Mouse (Mus musculus) kidney, embryonic 16.5 days (tissue): Measurements from ENCODE around the gene Gm44805. TPM values are rescaled to one million over a fixed set of nuclear protein-coding genes. Genes with fewer than 3 reads are reported as not detected.

ENCODE experiments used
- ATAC-seq: fragments of 200-750 bp; cut with Nextera tagmentation; 2 replicates; pipeline ENCODE4 v1.8.0; 2017; ENCODE audit warnings: moderate TSS enrichment; ENCODE audit not compliant: low FRiP score, low TSS enrichment
- H3K27ac ChIP-seq: fragments of 300-500 bp; sonication (generic); 2 replicates; pipeline ENCODE4 v1.5.1; 2014; ENCODE audit warnings: low read length
- H3K27me3 ChIP-seq: fragments of 300-500 bp; sonication (generic); 2 replicates; pipeline ENCODE4 v1.6.1; 2014; ENCODE audit warnings: low read length, control low read depth, mixed read lengths; ENCODE audit not compliant: insufficient read depth
- H3K36me3 ChIP-seq: fragments of 300-500 bp; sonication (generic); 2 replicates; pipeline ENCODE4 v1.6.1; 2014; ENCODE audit warnings: low read length, control low read depth, mixed read lengths; ENCODE audit not compliant: insufficient read depth
- H3K4me1 ChIP-seq: fragments of 300-500 bp; sonication (generic); 2 replicates; pipeline ENCODE4 v1.6.1; 2014; ENCODE audit warnings: low read length, control low read depth, mixed read lengths; ENCODE audit not compliant: insufficient read depth
- H3K4me2 ChIP-seq: fragments of 300-500 bp; sonication (generic); replicated peaks from 2 replicates; pipeline ENCODE4 v1.6.1; 2014; ENCODE audit warnings: low read depth, low read length
- H3K4me3 ChIP-seq: fragments of 300-500 bp; sonication (generic); 2 replicates; pipeline ENCODE4 v1.5.1; 2014; ENCODE audit warnings: mild to moderate bottlenecking, low read length
- H3K9ac ChIP-seq: fragments of 300-500 bp; sonication (generic); replicated peaks from 2 replicates; pipeline ENCODE4 v1.6.1; 2014; ENCODE audit warnings: low read length
- H3K9me3 ChIP-seq: fragments of 300-500 bp; sonication (generic); 2 replicates; pipeline ENCODE4 v1.6.1; 2016; ENCODE audit warnings: low read length, control low read depth
- WGBS: fragments of 180-500 bp; shearing (Covaris S2); extraction: QIAGEN DNeasy Blood & Tissue Kit; methylation state at CpG from one replicate; pipeline ENCODE4 v1.1.7; 2014; 5-methylcytosine and 5-hydroxymethylcytosine counted together
- polyA plus RNA-seq: library from polyadenylated mRNA; unstranded; fragments of >200 nt; fragmentation: Nextera tagmentation; extraction: Ambion mirVana; gene quantifications from 2 replicates; pipeline ENCODE4 v1.2.1, GENCODE M21; 2015

Gm44805 gene
- polyA plus RNA-seq, 1 experiment from 2014 or later, result not detected

DNA sequence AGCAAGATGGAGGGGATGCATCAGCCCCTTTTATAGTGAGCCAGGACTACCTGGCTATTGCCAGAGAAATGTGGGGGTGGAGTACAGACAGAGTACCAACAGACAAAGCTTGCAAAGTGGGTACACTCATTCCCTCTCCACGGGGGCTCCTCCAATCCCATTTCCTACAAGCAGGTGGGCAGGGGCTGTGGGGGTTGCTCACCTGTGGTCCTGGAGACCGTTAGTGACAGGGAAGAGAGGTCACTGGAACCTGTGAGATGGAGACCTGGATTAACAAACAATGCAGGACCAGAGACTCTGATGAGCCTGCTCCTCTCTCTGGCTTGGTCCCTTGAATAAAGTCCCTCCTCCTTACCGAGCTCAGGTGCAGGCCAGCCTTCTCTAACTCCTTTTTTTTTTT, 53.5 kb downstream of the Gm44805 start:
- no peaks in the 10 kb centered on the region for H3K27me3 ChIP-seq
- peaks cover 5% of the 10 kb centered on the region; the same call in 1 of the 2 replicates for H3K4me1 ChIP-seq
- H3K36me3 ChIP-seq, result peaks cover 11% of the 10 kb centered on the region
- WGBS, result 63% methylated on average over 3 of the region's 3 CpGs
- H3K9me3 ChIP-seq, result no peaks in the 10 kb centered on the region
- peak overlapping the region; percentile 60; the same call in 1 of the 2 replicates for H3K9ac ChIP-seq
- H3K27ac ChIP-seq, result peak overlapping the region; percentile 75
- H3K4me3 ChIP-seq, result peak overlapping the region; percentile 67
- ATAC-seq, result no peak
- H3K4me2 ChIP-seq, result peak overlapping the region; percentile 88

DNA sequence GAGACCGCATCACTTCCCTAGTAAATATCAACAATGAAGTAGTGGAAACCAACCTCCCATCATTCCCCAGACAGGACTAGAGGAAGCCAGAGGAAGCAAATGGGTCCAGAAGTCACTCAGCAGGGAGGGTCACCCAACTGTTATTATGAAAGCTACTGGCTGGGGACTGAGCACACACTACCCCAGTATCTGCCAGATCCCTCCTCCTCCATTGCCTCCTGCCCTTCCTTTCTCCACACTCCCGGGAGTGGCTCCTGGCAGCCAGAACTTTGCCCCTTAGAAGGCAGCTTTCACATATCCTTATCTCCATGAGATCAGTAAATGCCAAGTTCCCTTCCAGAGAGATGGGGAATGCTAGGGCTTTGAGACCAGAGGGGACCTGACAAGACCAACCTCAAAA, 57.8 kb downstream of the Gm44805 start:
- Histone ChIP-seq H3K36me3 (no peaks in the 10 kb centered on the region), H3K9me3 (no peaks in the 10 kb centered on the region), H3K27ac (no peak overlapping the region), H3K4me3 (no peak overlapping the region), H3K4me1 (peaks cover 7% of the 10 kb centered on the region), H3K9ac (no peak overlapping the region), H3K4me2 (no peak overlapping the region), H3K27me3 (no peaks in the 10 kb centered on the region)
- WGBS, result 65% methylated on average over 2 of the region's 2 CpGs
- ATAC-seq, result no peak

- Histone ChIP-seq H3K4me3 (no peak overlapping the region), H3K36me3 (no peaks in the 10 kb centered on the region), H3K4me1 (peaks cover 7% of the 10 kb centered on the region), H3K9ac (no peak overlapping the region), H3K4me2 (no peak overlapping the region), H3K27me3 (no peaks in the 10 kb centered on the region), H3K27ac (no peak overlapping the region), H3K9me3 (no peaks in the 10 kb centered on the region)
- no peak for ATAC-seq
- WGBS, result 18% methylated on average over 6 of the region's 6 CpGs
These were observed 59.0 kb downstream of the Gm44805 start for GRCm38 (mm10) chr7:19622241-19622640.

Other genes with a start within 250 kb of the Gm44805 start
- gene Mark4, start 222.6 kb downstream of the Gm44805 start, polyA plus RNA-seq, result 6.8 and 6.9 TPM in 2 replicates
- gene Exoc3l2, start 218.1 kb downstream of the Gm44805 start, polyA plus RNA-seq, result 2.9 and 3.8 TPM in 2 replicates
- gene Bloc1s3, start 173.1 kb downstream of the Gm44805 start, polyA plus RNA-seq, result 1.8 and 2.2 TPM in 2 replicates
- 89.7 and 94.2 TPM in 2 replicates for gene Trappc6a, start 173.0 kb downstream of the Gm44805 start, polyA plus RNA-seq
- gene Nkpd1, start 163.6 kb downstream of the Gm44805 start, polyA plus RNA-seq, result 0.11 and 0.14 TPM in 2 replicates
- gene Ppp1r37, start 118.3 kb downstream of the Gm44805 start, polyA plus RNA-seq, result 21.9 and 23.9 TPM in 2 replicates
- gene Zfp296, start 104.1 kb downstream of the Gm44805 start, polyA plus RNA-seq, result 0.46 and 0.71 TPM in 2 replicates
- 169 and 183 TPM in 2 replicates for gene Gemin7, start 103.8 kb downstream of the Gm44805 start, polyA plus RNA-seq
- gene Clasrp, start 76.9 kb downstream of the Gm44805 start, polyA plus RNA-seq, result 52.6 and 55.8 TPM in 2 replicates
- gene Relb, start 52.0 kb downstream of the Gm44805 start, polyA plus RNA-seq, result 10.6 and 10.7 TPM in 2 replicates
- gene Clptm1, start 16.4 kb downstream of the Gm44805 start, polyA plus RNA-seq, result 90.9 and 94.6 TPM in 2 replicates
- 2.8 and 4.7 TPM in 2 replicates for gene Apoc2, start 3.5 kb downstream of the Gm44805 start, polyA plus RNA-seq
- 1.6 and 2.2 TPM in 2 replicates for gene Apoc4, start 56 bp upstream of the Gm44805 start, polyA plus RNA-seq
- gene Apoc1, start 11.2 kb upstream of the Gm44805 start, polyA plus RNA-seq, result 13.4 and 16.1 TPM in 2 replicates
- gene Apoe, start 17.8 kb upstream of the Gm44805 start, polyA plus RNA-seq, result 291 and 312 TPM in 2 replicates
- 136 and 153 TPM in 2 replicates for gene Tomm40, start 34.0 kb upstream of the Gm44805 start, polyA plus RNA-seq
- 150 and 157 TPM in 2 replicates for gene Nectin2, start 69.1 kb upstream of the Gm44805 start, polyA plus RNA-seq
- gene Bcam, start 89.6 kb upstream of the Gm44805 start, polyA plus RNA-seq, result 280 and 309 TPM in 2 replicates
- gene Cblc, start 115.4 kb upstream of the Gm44805 start, polyA plus RNA-seq, result 9.4 and 12.2 TPM in 2 replicates
- gene Bcl3, start 141.3 kb upstream of the Gm44805 start, polyA plus RNA-seq, result 3.3 and 3.9 TPM in 2 replicates
- gene Gm19345, start 170.6 kb upstream of the Gm44805 start, polyA plus RNA-seq, result not detected in 2 replicates
- gene Ceacam16, start 179.9 kb upstream of the Gm44805 start, polyA plus RNA-seq, result 0.15 TPM in 1 of 2 replicates, not detected in the other
- 0.06 TPM in 1 of 2 replicates, not detected in the other for gene Ceacam19, start 206.5 kb upstream of the Gm44805 start, polyA plus RNA-seq
- gene Pvr, start 239.7 kb upstream of the Gm44805 start, polyA plus RNA-seq, result 11.8 and 16.0 TPM in 2 replicates